Mouse (Mus musculus) adrenal gland, postnatal 0 days (tissue): ENCODE data around the gene Pex3. TPM values are rescaled to one million over a fixed set of nuclear protein-coding genes. Genes with fewer than 3 reads are reported as not detected.

ENCODE experiments used
- polyA plus RNA-seq: library from polyadenylated mRNA; unstranded; fragments of >200 nt; fragmentation: Nextera tagmentation; extraction: Ambion mirVana; gene quantifications from 2 replicates; pipeline ENCODE4 v1.2.1, GENCODE M21; 2015

Gene Pex3
- 23.2 and 29.7 TPM in 2 replicates for polyA plus RNA-seq

DNA sequence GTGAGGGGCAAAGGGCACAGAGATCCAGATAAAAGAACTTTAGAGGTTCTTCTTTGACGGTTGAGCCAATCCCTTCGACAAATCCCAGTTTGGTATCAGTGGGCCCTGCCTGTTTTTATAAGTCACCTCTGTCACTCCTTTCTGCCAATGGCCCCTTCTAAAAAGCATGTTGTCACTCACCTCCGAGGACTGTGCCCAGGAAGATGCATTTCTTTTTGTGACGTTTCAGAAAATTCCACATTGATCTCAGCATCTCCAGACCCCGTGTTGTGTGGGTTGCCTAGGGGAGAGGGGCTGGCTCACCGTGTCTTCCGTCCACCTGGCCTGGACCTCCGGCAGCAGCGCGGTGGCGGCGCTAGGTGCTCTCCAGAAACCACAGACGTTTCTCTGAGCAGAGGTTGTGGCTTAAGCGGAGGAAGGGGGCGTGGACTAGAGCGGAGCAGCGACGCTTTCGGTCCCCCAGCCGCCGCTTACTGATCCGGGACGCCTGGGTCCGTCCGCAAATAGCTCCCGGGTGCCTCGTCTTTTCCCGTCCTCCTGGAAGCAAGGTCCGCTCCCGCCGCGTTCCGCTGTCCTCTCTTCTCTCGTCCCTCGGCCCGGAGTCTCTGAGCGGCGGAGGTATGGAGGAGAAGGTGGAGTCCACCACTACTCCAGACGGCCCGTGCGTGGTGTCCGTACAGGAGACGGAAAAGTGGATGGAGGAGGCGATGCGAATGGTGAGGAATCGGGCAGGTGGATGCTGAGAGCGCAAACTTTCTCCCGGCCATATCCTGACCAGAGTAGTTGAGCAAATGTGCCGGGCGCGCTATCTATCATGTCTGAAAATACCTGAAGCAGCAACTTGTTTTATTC lies at the start of gene Pex3, which contains the start of gene Adat2:
Pex3 (minus strand) TSS at position 497 of the 852 bp plus-strand sequence.
Adat2 (plus strand) TSS at position 249 of the 852 bp plus-strand sequence.

GRCm38 (mm10) chr10:13499331-13499730 lies 53.6 kb downstream of the Pex3 start, which contains the start of gene Fuca2:
Fuca2 (plus strand) TSS chr10:13499540.

Other genes starting within 250 kb of the Pex3 start
- gene Phactr2, start 78.7 kb downstream of the Pex3 start, polyA plus RNA-seq: 31.1 and 43.9 TPM in 2 replicates
- 46.9 and 47.7 TPM in 2 replicates for gene Fuca2, start 53.6 kb downstream of the Pex3 start, polyA plus RNA-seq
- gene Adat2, start 248 bp downstream of the Pex3 start, polyA plus RNA-seq: 3.6 and 4.7 TPM in 2 replicates